Mouse (Mus musculus) cerebellum, postnatal 25 days (tissue): ENCODE measurements around the gene Mxra7.
A peak's percentile ranks its signal among the peaks of the same experiment; 100 is the strongest.

Source experiments
- DNase-seq, 2 experiments: peaks; one replicate each; pipeline ENCODE4 v3.0.0; 2021; ENCODE audit warnings: mixed read lengths in 2 of 2

The Mxra7 gene

DNA sequence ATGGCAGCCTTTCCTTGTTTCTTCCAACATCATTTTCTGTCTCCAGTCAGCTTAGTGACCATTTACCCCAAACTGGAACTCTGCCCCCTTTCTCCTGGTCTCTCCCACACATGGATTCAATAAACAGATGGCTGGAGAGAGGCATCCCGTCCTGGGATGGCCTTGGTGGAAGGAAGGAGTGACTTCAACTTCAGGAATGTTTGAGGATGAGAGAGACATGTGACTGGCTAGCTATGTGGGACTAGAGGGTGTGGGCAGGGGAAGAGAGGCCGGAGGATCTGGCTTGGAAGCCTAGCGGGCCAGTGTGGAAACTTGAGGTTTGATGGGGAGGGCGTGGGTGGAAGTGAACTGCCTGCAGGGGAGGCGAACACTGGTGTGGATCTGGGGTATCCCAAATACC is 11.1 kb downstream of the Mxra7 start:
- no peak for DNase-seq

DNA sequence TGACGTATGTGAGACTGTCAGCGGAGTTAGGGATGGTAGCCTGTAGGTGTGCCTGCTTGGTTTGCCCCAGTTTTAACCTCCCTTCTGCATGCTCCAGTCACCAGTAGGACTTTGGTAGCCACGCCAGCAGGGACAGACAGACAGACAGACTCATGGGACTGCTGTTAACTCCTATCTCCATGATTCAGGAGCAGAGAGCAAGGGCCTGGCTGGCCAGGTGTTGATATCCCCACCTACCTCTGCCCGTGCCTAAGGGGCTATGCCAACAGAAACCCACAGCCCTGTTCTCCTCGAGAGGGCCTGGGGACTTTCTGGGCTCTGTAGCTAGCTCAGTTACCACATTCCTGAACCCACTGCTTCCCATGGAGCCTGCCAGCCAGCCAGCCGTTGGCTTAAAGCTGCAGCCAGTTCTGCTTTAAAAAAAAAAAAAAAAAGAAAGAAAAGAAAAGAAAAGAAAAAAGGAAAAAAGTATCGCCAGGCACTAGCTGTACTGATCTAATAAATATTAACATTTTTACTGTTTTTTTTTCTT is 12.9 kb downstream of the Mxra7 start:
- DNase-seq: no peak

DNA sequence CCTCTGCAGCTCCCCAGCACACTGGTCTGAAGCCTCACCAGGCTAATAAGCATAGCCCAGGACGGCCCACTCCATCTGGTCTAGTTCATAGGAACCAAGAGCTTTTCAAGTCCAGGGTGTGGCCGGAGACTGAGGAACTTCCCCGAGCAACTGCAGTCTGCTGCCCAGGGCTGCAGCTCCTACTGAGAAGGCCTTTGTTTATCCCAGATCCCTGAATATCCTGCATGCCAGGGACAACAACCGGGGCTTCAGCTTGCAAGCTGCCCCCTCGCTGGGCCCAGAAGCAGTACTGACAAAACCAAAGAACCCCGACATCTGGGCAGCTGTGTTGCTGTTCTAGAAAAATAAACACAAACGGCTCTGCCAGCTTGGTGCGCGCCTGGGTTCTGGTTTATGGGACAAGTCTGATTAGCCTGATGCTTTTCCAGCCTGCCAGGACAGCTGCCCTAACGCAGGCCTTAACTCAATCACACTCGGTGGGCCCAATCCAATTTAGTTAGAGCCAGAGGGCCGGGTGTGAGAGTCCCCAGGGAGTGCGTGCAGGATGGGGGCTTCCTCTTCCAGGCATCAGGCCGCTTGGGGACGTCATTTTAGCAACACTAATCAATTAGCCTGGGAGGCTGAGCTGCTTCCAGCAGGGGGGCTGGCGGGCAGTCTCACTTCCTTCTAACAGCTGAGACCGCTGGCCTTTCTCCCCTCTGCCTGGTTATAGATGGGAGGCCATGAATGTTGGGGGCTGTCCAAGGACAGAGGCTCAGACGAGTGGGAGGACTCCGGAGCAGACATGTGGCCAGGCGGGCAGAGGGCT is 13.6 kb downstream of the Mxra7 start:
- DNase-seq: peak; percentile 17 to 39

DNA sequence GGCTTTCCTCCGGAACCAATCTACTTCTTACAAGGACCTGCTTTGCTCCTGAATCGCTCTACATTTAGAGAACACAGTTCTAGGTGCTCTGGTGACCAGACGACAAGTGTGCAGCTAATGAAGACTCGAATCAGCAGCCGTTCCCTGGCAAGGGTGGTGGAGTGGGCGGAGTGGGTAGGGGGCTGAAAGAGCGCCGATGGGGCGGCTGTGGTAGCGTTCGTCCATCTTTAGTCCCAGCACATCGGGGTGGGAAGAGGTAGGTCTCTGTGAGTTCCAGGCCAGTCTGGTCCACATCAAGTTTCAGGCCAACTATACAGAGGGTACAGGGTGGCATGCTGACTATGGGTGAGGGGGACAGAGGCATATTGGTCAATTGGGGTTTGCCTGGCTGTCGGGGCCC is 14.2 kb downstream of the Mxra7 start:
- no peak for DNase-seq

DNA sequence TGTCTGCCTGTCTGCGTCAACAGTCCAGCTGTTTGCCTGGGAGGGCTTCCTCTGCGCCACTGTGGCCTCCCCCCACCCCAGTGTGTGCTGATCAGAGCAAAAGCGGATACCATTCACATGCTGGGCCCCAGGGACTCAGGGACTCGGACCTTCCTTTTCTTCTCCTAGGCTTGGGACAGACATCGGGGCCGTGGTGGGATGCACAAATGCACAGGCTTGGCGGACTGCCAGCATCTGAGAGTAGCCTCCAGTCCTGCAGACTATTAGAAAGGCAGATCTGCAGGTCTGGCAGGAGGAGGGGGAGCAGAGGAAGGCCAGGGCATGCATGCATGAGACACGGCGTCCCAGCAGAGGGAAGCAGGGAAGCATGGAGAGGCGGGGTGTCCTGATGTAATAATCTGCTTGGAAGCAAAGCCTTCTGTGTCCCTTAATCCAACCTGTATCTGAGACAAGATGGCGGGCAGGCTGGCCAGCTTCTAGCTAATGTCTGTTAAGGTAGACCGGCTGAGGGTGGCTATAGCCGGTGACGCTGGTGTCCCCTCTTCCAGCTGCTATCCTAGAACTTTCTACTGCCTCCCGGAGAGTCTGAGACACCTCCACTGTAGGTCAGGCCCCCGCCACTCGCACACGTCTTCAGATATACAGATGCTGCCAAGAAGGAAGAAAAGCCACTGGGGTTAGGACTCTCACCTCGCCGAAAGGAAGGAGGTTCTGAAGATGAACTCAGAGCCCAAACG is 14.9 kb downstream of the Mxra7 start:
- peak; percentile 24 to 48 for DNase-seq

DNA sequence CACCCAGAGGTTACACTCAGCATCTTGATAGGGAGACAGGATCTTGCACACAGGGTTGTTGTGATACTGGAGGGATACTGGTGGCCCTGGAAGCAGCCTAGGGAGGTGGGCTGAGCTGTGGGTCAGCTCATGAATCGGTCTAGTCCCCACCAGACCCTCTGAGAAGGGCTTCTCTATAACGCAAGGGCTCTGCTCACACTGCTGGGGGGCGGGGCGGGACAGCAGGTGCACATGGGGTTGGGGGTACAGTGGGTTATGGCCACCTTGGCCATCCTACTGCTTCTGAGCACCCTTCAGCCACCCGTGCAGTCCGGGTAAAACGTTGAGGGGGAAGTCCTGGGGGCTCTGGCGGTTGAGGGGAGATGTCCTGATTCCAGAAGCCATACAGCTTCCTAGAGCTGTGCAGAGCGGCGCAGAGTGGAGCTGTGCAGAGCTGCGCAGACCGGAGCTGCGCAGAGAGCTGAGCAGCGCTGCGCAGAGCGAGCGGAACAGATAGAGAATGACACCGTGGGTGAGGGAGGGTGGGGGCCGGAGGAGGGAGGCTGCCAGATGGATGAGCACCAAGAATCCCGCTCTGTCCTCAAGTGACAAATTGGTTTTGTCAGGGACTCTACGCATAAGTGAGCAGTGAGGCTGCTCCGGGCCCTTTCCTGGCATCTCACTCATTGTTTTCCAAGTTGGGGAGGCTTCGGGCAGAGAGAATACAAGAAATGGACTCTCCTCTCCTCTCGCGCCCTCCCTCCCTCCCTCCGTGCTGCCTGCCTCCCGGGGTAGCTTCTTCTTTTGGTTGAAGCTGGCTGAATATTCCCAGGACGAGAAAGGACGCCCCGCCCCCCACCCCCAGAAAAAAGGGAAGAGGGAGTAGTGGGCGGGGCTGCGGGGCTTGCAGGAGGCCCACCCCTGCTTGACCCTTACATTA is 16.6 kb downstream of the Mxra7 start:
- DNase-seq: peak; percentile 84 to 88

DNA sequence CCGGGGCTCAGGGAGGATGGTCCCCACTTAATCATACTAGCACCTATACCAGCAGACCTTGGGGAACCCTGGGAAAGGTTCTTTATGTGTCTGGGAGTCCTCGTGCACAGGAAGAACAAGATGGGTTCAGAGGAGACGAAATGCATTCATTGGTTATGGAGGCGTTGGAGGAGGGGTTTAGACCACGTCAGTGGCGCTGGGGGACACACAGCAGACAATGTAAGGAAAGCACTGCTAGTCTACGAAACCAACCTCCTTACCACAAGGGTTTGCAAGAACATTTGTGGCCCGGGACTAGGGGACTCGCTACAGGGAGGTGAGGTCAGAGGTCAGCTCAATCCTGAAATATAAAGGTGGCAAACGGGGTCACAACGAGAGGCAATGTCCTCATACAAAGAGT is 17.3 kb downstream of the Mxra7 start:
- no peak for DNase-seq

DNA sequence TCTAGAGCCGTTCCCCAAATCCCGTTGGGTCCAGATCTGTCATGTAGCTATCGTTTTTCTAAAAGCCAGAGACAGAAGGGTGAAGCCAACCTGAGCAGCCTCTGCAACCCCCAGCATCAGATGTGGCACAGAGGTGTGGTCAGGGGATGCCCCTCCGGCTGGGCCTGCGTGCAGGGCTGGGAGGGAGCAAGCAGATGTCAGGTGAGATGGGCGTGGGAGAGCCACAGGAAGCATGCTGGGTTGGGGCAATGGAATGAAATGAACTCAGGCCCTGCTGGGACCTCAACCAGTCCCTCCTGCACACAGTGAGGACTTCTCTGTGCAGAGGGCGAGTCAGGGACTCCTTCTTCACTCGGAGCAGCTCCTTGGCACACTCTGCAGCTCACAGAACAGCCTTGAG is 18.3 kb downstream of the Mxra7 start:
- DNase-seq: no peak

DNA sequence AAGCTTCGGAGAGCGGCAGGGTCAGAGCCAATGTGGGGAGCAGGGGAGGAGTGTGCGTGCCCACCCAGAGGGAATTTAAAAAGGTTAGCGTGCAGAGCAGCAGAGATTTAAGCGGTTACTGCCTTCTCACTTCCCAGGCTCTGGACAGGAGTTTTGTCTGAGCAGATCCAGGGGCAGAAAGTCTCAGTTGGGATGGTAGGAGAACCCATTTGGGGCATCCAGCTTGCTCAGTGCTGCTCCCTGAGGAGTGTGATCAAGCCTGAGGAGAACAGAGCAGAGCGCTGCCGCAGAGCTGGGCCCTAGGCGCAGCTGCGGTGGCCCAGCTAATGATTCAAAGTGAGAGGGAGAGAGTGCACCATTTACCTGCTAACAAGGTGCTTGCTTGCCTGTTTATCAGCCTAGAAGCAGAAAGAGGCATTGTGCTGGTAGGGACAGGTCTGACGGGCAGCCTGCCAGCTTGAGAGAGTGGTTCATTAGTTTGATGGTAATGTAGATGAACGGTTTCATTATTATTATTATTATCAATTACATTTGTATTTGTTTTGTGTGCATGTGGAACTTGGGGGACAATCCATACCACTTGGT is 18.9 kb downstream of the Mxra7 start:
- DNase-seq: peak in 1 of 2 experiments; percentile 40

DNA sequence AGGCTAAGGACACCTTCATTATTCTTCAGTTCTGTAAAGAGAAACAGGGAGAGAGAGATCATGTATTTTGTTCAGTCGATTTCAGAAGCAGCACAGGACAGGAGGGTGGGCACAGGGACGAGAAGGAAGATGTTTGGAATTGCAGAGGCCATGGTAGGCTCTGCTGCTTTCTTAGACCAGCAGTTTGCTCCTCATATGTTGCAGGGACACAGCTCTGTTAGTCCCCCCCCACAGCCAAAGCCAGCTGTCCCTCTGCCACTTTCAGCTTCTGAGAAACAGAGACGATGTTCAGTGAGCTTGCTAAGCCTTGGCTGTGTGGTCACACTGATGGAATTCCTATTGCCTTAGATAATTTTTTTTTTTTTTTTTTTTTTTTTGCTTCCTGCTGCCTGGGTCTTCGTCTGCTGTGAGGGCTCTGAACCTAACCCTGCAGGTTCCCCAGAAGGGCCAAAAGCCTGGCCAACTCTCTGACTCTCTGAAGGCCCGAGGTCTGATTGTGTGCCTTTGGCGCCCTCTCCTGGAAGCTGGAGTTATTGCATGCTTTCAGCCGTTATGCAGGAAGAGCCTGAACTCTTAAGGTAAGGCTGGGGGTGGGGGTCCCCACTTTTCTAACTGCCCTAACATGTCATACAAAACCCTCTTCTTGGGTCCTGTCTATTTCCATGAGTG is 19.8 kb downstream of the Mxra7 start:
- peak; percentile 91 to 94 for DNase-seq

DNA sequence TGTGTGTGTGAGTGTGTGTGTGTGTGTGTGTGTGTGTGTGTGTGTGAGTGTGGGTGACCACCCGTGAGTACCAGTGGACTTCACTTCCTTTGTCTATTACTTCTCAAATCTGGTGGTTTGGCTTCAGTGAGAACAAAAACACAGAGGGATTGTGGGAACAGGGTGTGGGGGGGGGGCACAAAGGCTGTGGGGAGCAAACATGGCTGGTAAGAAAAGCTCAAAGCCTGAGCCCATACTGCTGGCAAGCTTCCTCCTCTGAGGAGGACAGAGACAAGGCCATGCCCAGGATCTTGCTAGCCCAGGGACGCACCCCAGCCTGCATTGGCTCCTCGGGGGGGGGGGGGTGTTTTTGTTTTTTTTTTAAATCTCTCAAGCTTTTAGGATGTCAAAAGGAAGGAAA is 20.3 kb downstream of the Mxra7 start:
- DNase-seq: no peak

DNA sequence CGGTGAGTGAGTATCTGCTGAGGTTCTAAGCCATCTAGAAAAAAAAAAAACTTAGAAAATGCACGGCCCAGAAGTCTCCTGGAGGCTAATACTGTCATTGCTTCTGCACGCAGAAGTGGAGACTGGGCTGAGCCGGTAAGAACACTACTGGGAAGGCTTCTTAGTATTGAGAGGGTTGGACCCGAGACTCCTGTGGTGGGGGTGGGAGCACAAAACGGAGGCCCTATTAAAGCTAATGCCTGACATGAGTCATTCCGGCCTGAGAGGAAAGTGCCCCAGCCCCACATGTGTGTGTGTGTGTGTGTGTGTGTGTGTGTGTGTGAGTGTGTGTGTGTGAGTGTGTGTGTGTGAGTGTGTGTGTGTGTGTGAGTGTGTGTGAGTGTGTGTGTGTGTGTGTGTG is 20.7 kb downstream of the Mxra7 start:
- DNase-seq: no peak

DNA sequence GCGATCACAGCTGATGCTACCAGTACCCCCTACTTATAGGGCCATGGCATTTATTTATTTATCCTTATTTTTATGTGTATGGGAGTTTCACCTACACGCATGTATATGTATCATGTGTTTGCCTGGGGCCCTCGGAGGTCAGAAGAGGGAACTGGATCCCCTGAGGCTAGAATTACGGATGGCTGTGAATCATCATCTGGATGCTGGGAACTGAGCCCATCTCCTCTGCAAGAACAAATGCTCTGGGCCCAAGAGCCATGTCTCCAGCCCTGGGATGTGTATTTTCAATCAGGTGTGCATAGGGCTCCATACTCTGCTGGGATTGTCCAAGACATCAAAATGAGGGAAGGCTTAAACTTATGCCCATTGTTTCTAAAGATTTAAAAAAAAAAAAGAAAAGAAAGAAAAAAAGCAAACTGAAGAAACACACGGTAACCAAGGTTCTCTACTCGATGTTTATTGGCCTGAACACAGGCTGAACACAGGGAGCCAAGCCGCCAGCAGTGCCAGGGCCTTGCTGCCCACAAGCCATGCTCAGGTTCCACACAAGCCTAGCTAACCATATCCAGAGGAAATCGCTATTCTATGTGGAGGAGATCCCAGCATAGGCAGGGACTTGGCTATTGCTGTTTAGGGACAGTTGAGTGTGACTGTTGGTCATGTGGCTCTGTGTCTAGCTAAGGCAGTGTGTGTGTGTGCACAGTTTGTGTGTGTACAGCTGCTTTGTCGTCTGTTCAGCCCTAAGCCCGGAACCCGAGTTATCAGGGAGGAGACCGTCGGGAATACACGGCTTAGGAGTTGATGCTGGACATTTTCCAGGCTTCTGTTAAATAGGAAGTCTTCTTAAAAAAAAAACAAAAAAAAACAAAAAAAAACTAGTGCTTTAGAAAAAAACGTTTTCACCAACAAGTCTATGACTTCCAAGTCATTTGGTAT is 21.4 kb downstream of the Mxra7 start:
- no peak for DNase-seq

DNA sequence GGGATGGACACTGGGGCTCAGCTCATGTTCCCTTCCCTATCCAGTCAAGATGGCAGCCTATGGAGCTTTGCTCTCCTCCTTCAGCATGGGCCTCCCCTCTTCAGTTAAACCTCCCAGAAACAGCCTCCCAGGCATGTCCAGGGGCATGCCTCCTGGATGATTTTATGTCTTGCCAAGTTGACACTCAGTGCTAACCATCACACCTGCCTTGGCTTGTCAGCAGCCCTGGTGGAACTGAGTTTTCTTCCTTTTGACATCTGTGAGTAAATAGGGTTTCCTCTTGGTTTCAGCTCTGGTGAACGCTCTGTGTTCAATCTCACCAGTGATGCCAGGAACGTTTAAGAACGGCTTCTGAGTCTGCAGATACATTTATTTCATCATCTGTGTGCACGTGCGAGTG is 25.1 kb downstream of the Mxra7 start:
- no peak for DNase-seq

DNA sequence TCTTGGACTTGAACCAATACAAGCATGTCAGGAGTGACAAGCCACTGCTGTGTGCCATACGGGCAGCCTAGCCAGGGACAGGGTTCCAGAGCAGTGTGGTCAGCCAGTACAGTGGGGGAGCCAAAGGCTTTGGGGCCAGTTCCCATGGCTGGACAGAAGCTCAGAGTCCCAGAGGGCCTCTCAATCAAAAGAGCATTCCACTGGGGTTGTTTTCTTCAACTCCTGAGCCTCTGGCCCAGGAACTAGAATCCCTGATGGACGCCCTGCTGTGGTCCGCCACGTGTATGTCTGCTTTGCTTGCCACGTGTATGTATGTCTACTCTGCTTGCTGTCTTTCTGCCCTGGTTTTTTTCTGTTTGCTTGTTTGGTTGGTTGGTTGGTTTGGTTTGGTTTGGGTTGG is 26.7 kb downstream of the Mxra7 start:
- DNase-seq: no peak

DNA sequence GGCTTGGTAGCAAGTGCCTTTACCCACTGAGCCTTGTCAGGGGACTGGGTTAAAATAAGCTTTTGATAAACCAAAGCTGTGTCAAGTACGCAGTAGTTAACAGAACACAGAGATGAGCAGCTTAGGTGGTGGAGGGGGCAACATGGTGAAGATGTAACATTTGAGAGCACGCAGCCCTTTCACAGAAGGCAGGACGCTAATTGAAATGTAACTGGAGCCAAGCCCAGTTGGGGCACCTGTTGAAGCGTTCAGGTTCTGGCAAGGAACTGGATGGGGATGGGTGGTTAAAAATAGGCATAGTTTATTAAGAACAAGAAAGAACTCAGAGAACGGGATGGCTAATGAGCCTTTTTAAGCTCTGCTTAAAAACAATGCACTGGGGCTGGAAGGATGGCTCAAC is 28.5 kb downstream of the Mxra7 start:
- peak in 1 of 2 experiments; percentile 68 for DNase-seq

DNA sequence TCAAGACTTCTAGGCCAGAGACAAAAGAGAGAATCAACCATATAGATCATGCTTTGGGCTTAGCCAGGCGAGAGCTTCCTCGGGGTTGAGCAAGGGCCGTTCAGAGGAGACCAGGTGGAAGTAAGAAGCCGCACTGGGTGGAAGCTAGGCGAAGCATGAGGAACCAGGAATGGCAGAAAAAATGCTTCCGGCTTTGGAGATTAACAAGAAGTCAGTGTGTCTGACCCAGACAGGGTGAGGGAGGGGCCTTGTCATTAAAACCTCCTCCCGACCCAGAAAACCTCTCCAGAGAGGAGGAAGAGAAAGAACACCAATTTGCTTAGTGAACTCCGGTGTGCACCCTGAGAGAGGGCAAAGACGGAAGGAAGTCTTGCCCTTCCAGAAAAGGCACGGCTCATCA is 43.6 kb downstream of the Mxra7 start:
- DNase-seq: no peak

DNA sequence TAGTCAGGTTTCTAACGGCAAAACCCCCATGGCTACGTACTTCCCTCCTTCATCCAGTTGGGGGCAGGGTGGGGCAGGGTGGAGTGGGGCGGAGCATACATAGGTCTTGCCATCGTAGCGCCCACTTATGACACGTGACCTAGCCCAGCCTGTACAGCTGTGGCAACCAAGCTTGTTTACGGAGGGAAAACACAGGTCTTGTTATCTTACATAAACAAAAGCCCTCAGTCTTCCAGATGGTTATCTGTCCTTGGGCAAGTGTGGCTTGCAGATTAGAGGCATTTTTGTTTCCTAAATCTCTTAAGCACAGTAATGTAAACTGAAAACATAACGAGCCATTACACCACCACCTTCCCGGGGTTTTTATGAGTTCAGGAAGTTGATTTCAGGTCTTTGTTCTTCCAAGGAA is 45.1 kb downstream of the Mxra7 start:
- no peak for DNase-seq

DNA sequence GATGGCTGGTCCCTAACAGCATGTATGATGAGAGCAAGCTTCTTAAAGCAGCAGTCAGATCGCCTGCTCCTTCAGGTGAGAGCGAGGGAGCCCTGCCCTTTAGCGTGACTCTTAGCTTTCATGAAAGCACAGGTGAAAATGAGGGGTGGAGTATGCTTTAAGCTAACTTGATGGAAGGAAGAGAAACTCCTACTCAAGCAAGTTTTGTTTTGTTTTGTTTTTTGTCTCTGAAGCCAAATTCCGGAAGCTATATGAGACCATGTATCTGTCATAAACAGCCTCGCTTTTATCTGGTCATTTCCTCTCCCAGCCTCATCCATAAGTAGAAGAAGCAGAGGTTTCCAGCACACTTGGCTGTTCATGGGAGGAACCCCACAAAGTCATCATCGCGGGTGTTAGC is 52.4 kb downstream of the Mxra7 start, which contains the start of gene St6galnac1:
TSS of gene St6galnac1 (minus strand) at position 101 of the 400 bp plus-strand sequence.
- DNase-seq: no peak

DNA sequence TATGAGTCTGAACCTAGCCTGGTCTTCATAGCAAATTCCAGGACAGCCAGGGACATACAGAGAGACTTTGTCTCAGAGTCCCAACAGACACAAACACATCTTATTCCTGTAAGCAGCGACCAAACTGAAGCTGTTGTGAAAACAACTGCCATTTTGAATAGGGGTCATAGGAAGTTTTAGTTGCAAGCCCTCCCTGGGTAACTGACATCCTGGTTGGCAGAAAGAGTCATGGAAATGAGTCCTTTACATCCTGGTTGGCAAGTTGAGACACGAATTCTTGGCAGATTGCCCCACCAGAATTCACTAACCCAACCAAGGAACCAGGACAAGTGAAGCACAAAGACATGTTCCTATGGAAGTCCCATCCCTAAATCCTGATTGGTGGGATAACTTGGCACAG is 54.6 kb downstream of the Mxra7 start:
- no peak for DNase-seq

DNA sequence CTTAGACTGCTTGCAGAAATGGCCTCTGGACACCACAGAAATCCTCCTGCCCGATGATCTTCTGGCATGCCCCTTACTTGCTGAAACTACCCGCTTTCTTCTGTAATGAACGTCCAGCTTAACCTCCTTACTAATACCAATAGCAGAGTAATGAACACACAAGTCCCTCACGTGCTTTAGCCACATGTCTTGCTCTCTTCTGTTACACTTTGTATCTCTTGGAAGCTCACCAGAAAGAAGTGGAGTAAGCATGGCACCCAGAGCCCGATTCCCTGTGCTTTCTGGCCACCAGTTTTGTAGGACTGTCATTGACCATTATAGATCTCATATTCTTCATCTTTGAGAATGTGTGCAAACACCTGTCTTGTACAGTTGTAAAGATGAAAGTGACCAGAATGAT is 58.0 kb downstream of the Mxra7 start:
- DNase-seq: no peak
